Mouse (Mus musculus) CH12.LX (cell line): ENCODE results near the gene Trex1.
A peak's percentile ranks its signal among the peaks of the same experiment; 100 is the strongest.

Experiments used
- CTCF ChIP-seq, 2 experiments: IDR thresholded peaks in 1 of 2; conservative IDR thresholded peaks in 1 of 2; 2 replicates each; pipeline ENCODE4 v1.5.1; 2011 to 2012; ENCODE audit warnings: low read depth in 2 of 2, low read length in 2 of 2, improper control_type of control experiment in 1 of 2, inconsistent platforms in 1 of 2, mild to moderate bottlenecking in 1 of 2, moderate library complexity in 1 of 2
- MEF2A ChIP-seq: IDR thresholded peaks from 2 replicates; pipeline ENCODE4 v1.6.1; 2014; ENCODE audit warnings: low read depth, mild to moderate bottlenecking, inconsistent platforms, low read length, improper control_type of control experiment, borderline replicate concordance
- POLR2A ChIP-seq: IDR thresholded peaks from 2 replicates; pipeline ENCODE4 v1.6.1; 2011; ENCODE audit warnings: low read depth, mild to moderate bottlenecking, improper control_type of control experiment, low read length
- POLR2AphosphoS2 ChIP-seq: IDR thresholded peaks from 2 replicates; pipeline ENCODE4 v1.6.1; 2011; ENCODE audit warnings: low read depth, low read length, improper control_type of control experiment
- TBP ChIP-seq: conservative IDR thresholded peaks from 2 replicates; pipeline ENCODE4 v1.6.1; 2011; ENCODE audit warnings: low read depth, low read length, improper control_type of control experiment

GRCm38 (mm10) chr9:109057543-109057942, 2.0 kb downstream of the Trex1 start:
- TF ChIP-seq POLR2A (no peak), TBP (no peak), POLR2AphosphoS2 (peak; percentile 36; the same call in 1 of the 2 replicates), CTCF (conservative IDR thresholded peaks at IDR 0.05 in 1 of 2, IDR thresholded peaks at IDR 0.05 in 1 of 2; ENCODE audit: low read depth in 2 of 2, low read length in 2 of 2) (no peak), MEF2A (no peak)
